Mouse (Mus musculus) liver, postnatal 0 days (tissue): ENCODE measurements at regions not wholly inside any gene's neighbourhood (a gene's known extent, or its start where the extent isn't known, plus 50 kb on each side); places are given as distances from the start of the nearest gene placed in this dataset.

Source experiments
- CTCF ChIP-seq: sonication (generic); IDR thresholded peaks from 2 replicates; pipeline ENCODE4 v1.5.1; 2016; ENCODE audit warnings: antibody characterized with exemption, low read depth
- EP300 ChIP-seq: IDR thresholded peaks from 2 replicates; pipeline ENCODE4 v1.6.1; 2016; ENCODE audit warnings: antibody characterized with exemption, low read depth, mild to moderate bottlenecking

GRCm38 (mm10) chr14:71948701-71949100, 542.9 kb downstream of the Gm9195 start:
- TF ChIP-seq CTCF (no peak), EP300 (no peak)
